Mouse (Mus musculus): ENCODE results near the gene C130032M10Rik. TPM values are rescaled to one million over a fixed set of nuclear protein-coding genes. Genes with fewer than 3 reads are reported as not detected.
"Not testable (repeated sequence)": the region's sequence is repeated elsewhere in the genome, so short reads cannot be mapped to it uniquely, and the experiment has no call there.

The C130032M10Rik gene
- polyA plus RNA-seq, 1 experiment from 2014 or later, result not detected

GRCm38 (mm10) chr9:114518812-114519477 is 3.4 kb downstream of the C130032M10Rik start:
- no peak for ATAC-seq (ENCODE audit: insufficient read depth)
- H3K27ac ChIP-seq (replicated peaks), result 0 out of 2 replicates have a peak overlapping the region, but pooled peaks have one; percentile 14
- H3K9ac ChIP-seq, result no peak overlapping the region
- no peaks in the 10 kb centered on the region for H3K9me3 ChIP-seq (replicated peaks)
- H3K4me3 ChIP-seq (replicated peaks), result no peak overlapping the region
- WGBS (ENCODE audit: insufficient replicate concordance), result 64% methylated on average over 9 of the region's 9 CpGs
- H3K27me3 ChIP-seq, result no peaks in the 10 kb centered on the region
- H3K4me2 ChIP-seq, result no peak overlapping the region
- H3K4me1 ChIP-seq (replicated peaks), result peaks cover 7% of the 10 kb centered on the region; the same call in 1 of the 2 replicates
- H3K36me3 ChIP-seq (replicated peaks), result peaks cover 2% of the 10 kb centered on the region

GRCm38 (mm10) chr9:114520529-114520928 is 5.0 kb downstream of the C130032M10Rik start:
- H3K9ac ChIP-seq; H3K36me3 ChIP-seq (replicated peaks); H3K27ac ChIP-seq (replicated peaks): not testable (repeated sequence)

GRCm38 (mm10) chr9:114522041-114522440 is 6.5 kb downstream of the C130032M10Rik start:
- no peak for ATAC-seq (ENCODE audit: insufficient read depth)
- H3K4me3 ChIP-seq (replicated peaks), result no peak overlapping the region
- no peaks in the 10 kb centered on the region for H3K36me3 ChIP-seq (replicated peaks)
- H3K27me3 ChIP-seq, result no peaks in the 10 kb centered on the region
- peak overlapping the region; percentile 55; the same call in 1 of the 2 replicates for H3K27ac ChIP-seq (replicated peaks)
- peaks cover 18% of the 10 kb centered on the region for H3K4me1 ChIP-seq (replicated peaks)
- no peaks in the 10 kb centered on the region for H3K9me3 ChIP-seq (replicated peaks)
- no peak overlapping the region for H3K9ac ChIP-seq
- WGBS (ENCODE audit: insufficient replicate concordance), result 38% methylated on average over 5 of the region's 5 CpGs
- no peak overlapping the region for H3K4me2 ChIP-seq

More at GRCm38 (mm10) chr9:114520529-114520928, 5.0 kb downstream of the C130032M10Rik start:
- H3K4me2 ChIP-seq; H3K4me3 ChIP-seq (replicated peaks); H3K4me1 ChIP-seq (replicated peaks); H3K9me3 ChIP-seq (replicated peaks); H3K27me3 ChIP-seq; ATAC-seq (ENCODE audit: insufficient read depth): not testable (repeated sequence)
- WGBS (ENCODE audit: insufficient replicate concordance), result 58% methylated on average over 4 of the region's 4 CpGs

- no peak overlapping the region for H3K9ac ChIP-seq
- no peaks in the 10 kb centered on the region for H3K36me3 ChIP-seq (replicated peaks)
- H3K4me3 ChIP-seq (replicated peaks), result no peak overlapping the region
- H3K4me2 ChIP-seq, result no peak overlapping the region
- H3K27me3 ChIP-seq, result no peaks in the 10 kb centered on the region
- ATAC-seq (ENCODE audit: insufficient read depth), result peak; percentile 82
- no peaks in the 10 kb centered on the region for H3K9me3 ChIP-seq (replicated peaks)
- H3K4me1 ChIP-seq (replicated peaks), result peaks cover 21% of the 10 kb centered on the region
- WGBS (ENCODE audit: insufficient replicate concordance), result 65% methylated on average over 9 of the region's 9 CpGs
- H3K27ac ChIP-seq (replicated peaks), result peak overlapping the region; percentile 55; the same call in 1 of the 2 replicates
Observed at GRCm38 (mm10) chr9:114522501-114522900, 7.0 kb downstream of the C130032M10Rik start.

- WGBS (ENCODE audit: insufficient replicate concordance), result 70% methylated on average over 15 of the region's 15 CpGs
- H3K4me2 ChIP-seq, result no peak overlapping the region
- H3K9ac ChIP-seq, result no peak overlapping the region
- H3K36me3 ChIP-seq (replicated peaks), result no peaks in the 10 kb centered on the region
- no peaks in the 10 kb centered on the region for H3K9me3 ChIP-seq (replicated peaks)
- ATAC-seq (ENCODE audit: insufficient read depth), result no peak
- H3K27me3 ChIP-seq, result no peaks in the 10 kb centered on the region
- no peak overlapping the region for H3K4me3 ChIP-seq (replicated peaks)
- no peak overlapping the region for H3K27ac ChIP-seq (replicated peaks)
- peaks cover 21% of the 10 kb centered on the region for H3K4me1 ChIP-seq (replicated peaks)
Observed at GRCm38 (mm10) chr9:114525073-114525633, 9.7 kb downstream of the C130032M10Rik start.

- Histone ChIP-seq H3K9me3 (replicated peaks) (no peaks in the 10 kb centered on the region), H3K27ac (replicated peaks) (peak overlapping the region; percentile 76; the same call in 1 of the 2 replicates), H3K4me3 (replicated peaks) (no peak overlapping the region), H3K4me1 (replicated peaks) (peaks cover 21% of the 10 kb centered on the region), H3K36me3 (replicated peaks) (no peaks in the 10 kb centered on the region), H3K9ac (no peak overlapping the region), H3K4me2 (no peak overlapping the region), H3K27me3 (no peaks in the 10 kb centered on the region)
- WGBS (ENCODE audit: insufficient replicate concordance), result 39% methylated on average over 8 of the region's 8 CpGs
- no peak for ATAC-seq (ENCODE audit: insufficient read depth)
Observed at GRCm38 (mm10) chr9:114525891-114526290, 10.4 kb downstream of the C130032M10Rik start.

GRCm38 (mm10) chr9:114526581-114526980 is 11.1 kb downstream of the C130032M10Rik start:
- peaks cover 23% of the 10 kb centered on the region for H3K4me1 ChIP-seq (replicated peaks)
- no peaks in the 10 kb centered on the region for H3K9me3 ChIP-seq (replicated peaks)
- peak overlapping the region; percentile 21 for H3K4me3 ChIP-seq (replicated peaks)
- ATAC-seq (ENCODE audit: insufficient read depth), result no peak
- WGBS (ENCODE audit: insufficient replicate concordance), result 51% methylated on average over 8 of the region's 8 CpGs
- H3K27ac ChIP-seq (replicated peaks), result peak overlapping the region; percentile 76
- H3K9ac ChIP-seq, result no peak overlapping the region
- no peaks in the 10 kb centered on the region for H3K27me3 ChIP-seq
- no peaks in the 10 kb centered on the region for H3K36me3 ChIP-seq (replicated peaks)
- peak overlapping the region; percentile 58 for H3K4me2 ChIP-seq

GRCm38 (mm10) chr9:114527085-114527484 is 11.6 kb downstream of the C130032M10Rik start:
- WGBS (ENCODE audit: insufficient replicate concordance), result 3% methylated on average over 16 of the region's 16 CpGs
- Histone ChIP-seq H3K9ac (no peak overlapping the region), H3K27me3 (no peaks in the 10 kb centered on the region), H3K9me3 (replicated peaks) (no peaks in the 10 kb centered on the region), H3K4me2 (peak overlapping the region; percentile 58), H3K27ac (replicated peaks) (peak overlapping the region; percentile 76), H3K4me3 (replicated peaks) (peak overlapping the region; percentile 21), H3K36me3 (replicated peaks) (no peaks in the 10 kb centered on the region), H3K4me1 (replicated peaks) (peaks cover 22% of the 10 kb centered on the region)
- ATAC-seq (ENCODE audit: insufficient read depth), result no peak

- 27% methylated on average over 17 of the region's 17 CpGs for WGBS (ENCODE audit: insufficient replicate concordance)
- Histone ChIP-seq H3K4me2 (peak overlapping the region; percentile 30), H3K4me1 (replicated peaks) (peaks cover 20% of the 10 kb centered on the region), H3K36me3 (replicated peaks) (no peaks in the 10 kb centered on the region), H3K27me3 (no peaks in the 10 kb centered on the region), H3K27ac (replicated peaks) (no peak overlapping the region; the same call in 1 of the 2 replicates), H3K4me3 (replicated peaks) (no peak overlapping the region), H3K9me3 (replicated peaks) (no peaks in the 10 kb centered on the region), H3K9ac (no peak overlapping the region)
- peak; percentile 54; the same call in 1 of the 2 replicates for ATAC-seq (ENCODE audit: insufficient read depth)
Observed at GRCm38 (mm10) chr9:114527992-114528679, 12.6 kb downstream of the C130032M10Rik start.

- peaks cover 22% of the 10 kb centered on the region for H3K4me1 ChIP-seq (replicated peaks)
- H3K4me3 ChIP-seq (replicated peaks), result no peak overlapping the region
- H3K27ac ChIP-seq (replicated peaks), result no peak overlapping the region; the same call in 1 of the 2 replicates
- no peak for ATAC-seq (ENCODE audit: insufficient read depth)
- 60% methylated on average over 9 of the region's 9 CpGs for WGBS (ENCODE audit: insufficient replicate concordance)
- no peaks in the 10 kb centered on the region for H3K27me3 ChIP-seq
- H3K4me2 ChIP-seq, result no peak overlapping the region
- H3K9me3 ChIP-seq (replicated peaks), result no peaks in the 10 kb centered on the region
- no peaks in the 10 kb centered on the region for H3K36me3 ChIP-seq (replicated peaks)
- no peak overlapping the region for H3K9ac ChIP-seq
Observed at GRCm38 (mm10) chr9:114528680-114529048, 13.2 kb downstream of the C130032M10Rik start.

GRCm38 (mm10) chr9:114531276-114531675 is 15.8 kb downstream of the C130032M10Rik start:
- H3K4me2 ChIP-seq, result no peak overlapping the region
- no peaks in the 10 kb centered on the region for H3K27me3 ChIP-seq
- WGBS (ENCODE audit: insufficient replicate concordance), result 54% methylated on average over 11 of the region's 11 CpGs
- H3K9me3 ChIP-seq (replicated peaks), result no peaks in the 10 kb centered on the region
- H3K27ac ChIP-seq (replicated peaks), result no peak overlapping the region
- peaks cover 19% of the 10 kb centered on the region for H3K4me1 ChIP-seq (replicated peaks)
- no peak overlapping the region for H3K4me3 ChIP-seq (replicated peaks)
- H3K9ac ChIP-seq, result no peak overlapping the region
- no peak for ATAC-seq (ENCODE audit: insufficient read depth)
- no peaks in the 10 kb centered on the region for H3K36me3 ChIP-seq (replicated peaks)
